Mouse (Mus musculus) MEL (cell line): ENCODE results near the gene Mrnip. TPM values are rescaled to one million over a fixed set of nuclear protein-coding genes. Genes with fewer than 3 reads are reported as not detected.

Experiments
- DNase-seq: peaks from one replicate; pipeline ENCODE4 v3.0.0; 2011; ENCODE audit warnings: low read depth, low spot score
- H3K27ac ChIP-seq: 2 replicates; pipeline ENCODE4 v1.5.1; 2012; ENCODE audit warnings: low read depth, mild to moderate bottlenecking, control low read depth, low read length, moderate library complexity; ENCODE audit not compliant: control insufficient read depth
- H3K27me3 ChIP-seq, 2 experiments: fragments of 150-350 bp in 1 of 2; sonication (generic) in 1 of 2; 2 replicates each; pipeline ENCODE4 v1.6.1; 2012; ENCODE audit warnings: low read length in 2 of 2, mild to moderate bottlenecking in 2 of 2, improper control_type of control experiment in 1 of 2, moderate library complexity in 1 of 2; ENCODE audit not compliant: insufficient read depth in 2 of 2, control insufficient read depth in 1 of 2
- H3K36me3 ChIP-seq, 2 experiments: 2 replicates each; pipeline ENCODE4 v1.6.1; 2012 to 2014; ENCODE audit warnings: low read length in 2 of 2, improper control_type of control experiment in 1 of 2, inconsistent platforms in 1 of 2, mild to moderate bottlenecking in 1 of 2; ENCODE audit not compliant: insufficient read depth in 2 of 2, control insufficient read depth in 1 of 2
- H3K4me1 ChIP-seq, 2 experiments: fragments of 150-350 bp in 1 of 2; sonication (generic) in 1 of 2; 2 replicates each; pipeline ENCODE4 v1.6.1; 2012; ENCODE audit warnings: low read length in 2 of 2, improper control_type of control experiment in 1 of 2, mild to moderate bottlenecking in 1 of 2; ENCODE audit not compliant: insufficient read depth in 2 of 2, control insufficient read depth in 1 of 2
- H3K4me3 ChIP-seq, 2 experiments: fragments of 150-350 bp in 1 of 2; sonication (generic) in 1 of 2; 2 replicates each; pipeline ENCODE4 v1.5.1; 2012; ENCODE audit warnings: low read depth in 2 of 2, low read length in 2 of 2, mild to moderate bottlenecking in 2 of 2, moderate library complexity in 2 of 2, control low read depth in 1 of 2, improper control_type of control experiment in 1 of 2; ENCODE audit not compliant: control insufficient read depth in 1 of 2, insufficient read depth in 1 of 2
- H3K79me2 ChIP-seq: 2 replicates; pipeline ENCODE4 v1.6.1; 2012; ENCODE audit warnings: mild to moderate bottlenecking, low read length, moderate library complexity; ENCODE audit not compliant: control insufficient read depth, poor library complexity, insufficient read depth
- H3K9ac ChIP-seq: 2 replicates; pipeline ENCODE4 v1.6.1; 2012; ENCODE audit warnings: low read depth, mild to moderate bottlenecking, control low read depth, low read length, moderate library complexity; ENCODE audit not compliant: control insufficient read depth, poor library complexity, severe bottlenecking
- H3K9me3 ChIP-seq: fragments of 150-350 bp; sonication (generic); replicated peaks from 2 replicates; pipeline ENCODE4 v1.6.1; 2012; ENCODE audit warnings: mild to moderate bottlenecking, low read length, improper control_type of control experiment, moderate library complexity; ENCODE audit not compliant: insufficient read depth
- CHD1 ChIP-seq: IDR thresholded peaks from 2 replicates; pipeline ENCODE4 v1.6.1; 2012; ENCODE audit warnings: low read depth, mild to moderate bottlenecking, inconsistent platforms, low read length, improper control_type of control experiment
- E2F4 ChIP-seq: IDR thresholded peaks from 2 replicates; pipeline ENCODE4 v1.6.1; 2011; ENCODE audit warnings: low read depth, low read length, improper control_type of control experiment, borderline replicate concordance
- ELF1 ChIP-seq: IDR thresholded peaks from 2 replicates; pipeline ENCODE4 v1.6.1; 2014; ENCODE audit warnings: low read depth, mild to moderate bottlenecking, inconsistent platforms, low read length, improper control_type of control experiment, moderate library complexity
- EP300 ChIP-seq, 2 experiments: IDR thresholded peaks; 2 replicates each; pipeline ENCODE4 v1.6.1; 2011; ENCODE audit warnings: improper control_type of control experiment in 2 of 2, low read length in 2 of 2, low read depth in 1 of 2, mild to moderate bottlenecking in 1 of 2
- ETS1 ChIP-seq: IDR thresholded peaks from 2 replicates; pipeline ENCODE4 v1.6.1; 2012; ENCODE audit warnings: low read depth, mild to moderate bottlenecking, inconsistent platforms, low read length, improper control_type of control experiment, moderate library complexity
- GABPA ChIP-seq: IDR thresholded peaks from 2 replicates; pipeline ENCODE4 v1.6.1; 2012; ENCODE audit warnings: low read depth, mild to moderate bottlenecking, inconsistent platforms, low read length, improper control_type of control experiment, moderate library complexity
- HCFC1 ChIP-seq: IDR thresholded peaks from 2 replicates; pipeline ENCODE4 v1.6.1; 2012; ENCODE audit warnings: low read depth, mild to moderate bottlenecking, inconsistent platforms, low read length, improper control_type of control experiment, moderate library complexity
- KAT2A ChIP-seq: conservative IDR thresholded peaks from 2 replicates; pipeline ENCODE4 v1.6.1; 2012; ENCODE audit warnings: low read depth, low read length, improper control_type of control experiment, inconsistent platforms
- MAFK ChIP-seq: IDR thresholded peaks from 2 replicates; pipeline ENCODE4 v1.6.1; 2011; ENCODE audit warnings: low read depth, mild to moderate bottlenecking, low read length, improper control_type of control experiment, borderline replicate concordance
- MAX ChIP-seq: IDR thresholded peaks from 2 replicates; pipeline ENCODE4 v1.6.1; 2011; ENCODE audit warnings: low read length, improper control_type of control experiment
- MEF2A ChIP-seq: IDR thresholded peaks from 2 replicates; pipeline ENCODE4 v1.6.1; 2014; ENCODE audit warnings: low read depth, mild to moderate bottlenecking, inconsistent platforms, low read length, improper control_type of control experiment; ENCODE audit not compliant: poor library complexity, insufficient replicate concordance, severe bottlenecking; ENCODE audit errors: extremely low read depth
- MYB ChIP-seq: IDR thresholded peaks from 2 replicates; pipeline ENCODE4 v1.6.1; 2011; ENCODE audit warnings: mild to moderate bottlenecking, low read depth, low read length, improper control_type of control experiment
- NELFE ChIP-seq: IDR thresholded peaks from 2 replicates; pipeline ENCODE4 v1.6.1; 2011; ENCODE audit warnings: low read depth, low read length, improper control_type of control experiment
- NRF1 ChIP-seq: IDR thresholded peaks from 2 replicates; pipeline ENCODE4 v1.6.1; 2014; ENCODE audit warnings: low read depth, mild to moderate bottlenecking, inconsistent platforms, low read length, improper control_type of control experiment, moderate library complexity; ENCODE audit not compliant: poor library complexity, insufficient read depth, severe bottlenecking
- POLR2A ChIP-seq, 2 experiments: IDR thresholded peaks; 2 replicates each; pipeline ENCODE4 v1.6.1; 2011 to 2012; ENCODE audit warnings: low read length in 2 of 2, mild to moderate bottlenecking in 2 of 2, control low read depth in 1 of 2, improper control_type of control experiment in 1 of 2, low read depth in 1 of 2, moderate library complexity in 1 of 2; ENCODE audit not compliant: control insufficient read depth in 1 of 2, insufficient read depth in 1 of 2, poor library complexity in 1 of 2
- POLR2AphosphoS2 ChIP-seq: IDR thresholded peaks from 2 replicates; pipeline ENCODE4 v1.6.1; 2011; ENCODE audit warnings: low read length, improper control_type of control experiment
- POLR2AphosphoS5 ChIP-seq: IDR thresholded peaks from 2 replicates; pipeline ENCODE4 v1.6.1; 2012; ENCODE audit warnings: low read depth, borderline replicate concordance, mild to moderate bottlenecking, inconsistent platforms, low read length, moderate library complexity, mixed read lengths
- RCOR1 ChIP-seq: IDR thresholded peaks from 2 replicates; pipeline ENCODE4 v1.6.1; 2012; ENCODE audit warnings: low read depth, mild to moderate bottlenecking, inconsistent platforms, low read length, improper control_type of control experiment
- SIN3A ChIP-seq: IDR thresholded peaks from 2 replicates; pipeline ENCODE4 v1.6.1; 2012; ENCODE audit warnings: low read length, improper control_type of control experiment, inconsistent platforms
- TBP ChIP-seq: IDR thresholded peaks from 2 replicates; pipeline ENCODE4 v1.8.0; 2011; ENCODE audit warnings: low read depth, low read length, improper control_type of control experiment
- TCF12 ChIP-seq: IDR thresholded peaks from 2 replicates; pipeline ENCODE4 v1.6.1; 2014; ENCODE audit warnings: low read depth, mild to moderate bottlenecking, inconsistent platforms, low read length, improper control_type of control experiment, moderate library complexity
- USF1 ChIP-seq: IDR thresholded peaks from 2 replicates; pipeline ENCODE4 v1.6.1; 2014; ENCODE audit warnings: low read depth, mild to moderate bottlenecking, inconsistent platforms, low read length, improper control_type of control experiment, moderate library complexity
- USF2 ChIP-seq, 2 experiments: IDR thresholded peaks; 2 replicates each; pipeline ENCODE4 v1.6.1; 2011 to 2012; ENCODE audit warnings: improper control_type of control experiment in 2 of 2, low read length in 2 of 2, borderline replicate concordance in 1 of 2, inconsistent platforms in 1 of 2, low read depth in 1 of 2, mild to moderate bottlenecking in 1 of 2; ENCODE audit not compliant: insufficient read depth in 1 of 2
- ZC3H11A ChIP-seq: IDR thresholded peaks from 2 replicates; pipeline ENCODE4 v1.6.1; 2012; ENCODE audit warnings: low read depth, mild to moderate bottlenecking, inconsistent platforms, low read length, improper control_type of control experiment
- polyA plus RNA-seq, 2 experiments: library from polyadenylated mRNA; stranded (reverse) in 1 of 2; unstranded in 1 of 2; fragments of >175 nt in 1 of 2; fragments of >200 nt in 1 of 2; gene quantifications; 2 replicates each; pipeline versions ENCODE4 v1.2.1 to v1.2.4; 2012; ENCODE audit warnings: low replicate concordance in 2 of 2, low read depth in 1 of 2; ENCODE audit not compliant: insufficient read length in 2 of 2, insufficient read depth in 1 of 2, missing spikeins in 1 of 2
- total RNA-seq: library from RNA; depleted of rRNA; stranded (reverse); fragments of 300-350 nt; gene quantifications from 2 replicates; pipeline ENCODE4 v1.2.3, GENCODE M21; 2012

The Mrnip gene
- total and polyA plus RNA-seq, 3 experiments, result 8.6 to 10.6 TPM; not detected in 1

- Histone ChIP-seq H3K27ac (no peak overlapping the region), H3K27me3 (no peaks in the 10 kb centered on the region), H3K4me1 (peaks cover 12 to 22% of the 10 kb centered on the region in 2 experiments), H3K4me3 (no peak overlapping the region)
- TF ChIP-seq ELF1, result no peak
- no peak for TF ChIP-seq POLR2AphosphoS2
- no peak for TF ChIP-seq USF2 (IDR thresholded peaks at IDR 0.05; ENCODE audit: borderline replicate concordance in 1 of 2, insufficient read depth in 1 of 2, low read depth in 1 of 2, low read length in 2 of 2)
- TF ChIP-seq POLR2A (IDR thresholded peaks at IDR 0.05; ENCODE audit: control insufficient read depth in 1 of 2, insufficient read depth in 1 of 2, low read depth in 1 of 2, low read length in 2 of 2, poor library complexity in 1 of 2), result no peak
- TF ChIP-seq NRF1, result no peak
- no peak for TF ChIP-seq HCFC1
- TF ChIP-seq GABPA, result no peak
- TF ChIP-seq TCF12, result no peak
- no peak for TF ChIP-seq MAX
- TF ChIP-seq MYB, result no peak
- no peak for TF ChIP-seq EP300 (IDR thresholded peaks at IDR 0.05; ENCODE audit: low read depth in 1 of 2, low read length in 2 of 2)
- no peak for TF ChIP-seq SIN3A
- TF ChIP-seq CHD1, result no peak
- TF ChIP-seq MAFK, result no peak
- TF ChIP-seq, all 39 proteins: peak for 0
- peaks cover 31% of the 10 kb centered on the region for H3K79me2 ChIP-seq
- H3K9me3 ChIP-seq, result no peaks in the 10 kb centered on the region
- H3K36me3 ChIP-seq, result peaks cover 21 to 26% of the 10 kb centered on the region in 2 experiments
- DNase-seq, result no peak
- H3K9ac ChIP-seq, result no peak overlapping the region
These were observed 33.1 kb downstream of the Mrnip start for GRCm38 (mm10) chr11:50207344-50207743.

DNA sequence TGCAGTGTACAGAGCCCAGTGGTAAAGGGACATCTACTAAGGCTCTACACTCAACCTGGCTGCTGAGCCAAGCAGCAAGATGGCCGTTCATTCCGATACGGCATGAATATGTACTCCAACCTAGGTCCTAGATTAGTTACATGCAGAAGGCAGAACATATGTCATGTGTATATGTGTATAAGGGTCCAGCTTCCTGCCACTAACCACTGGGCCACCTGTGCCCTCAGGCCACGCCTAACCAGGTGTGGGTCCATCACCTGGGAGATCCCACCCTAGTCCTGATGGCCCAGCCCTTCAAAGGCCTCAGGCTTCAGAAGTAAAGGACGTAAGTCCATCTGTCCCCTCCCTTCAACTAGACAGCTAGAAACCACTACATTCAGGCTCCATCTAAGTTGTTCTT lies 33.8 kb downstream of the Mrnip start:
- DNase-seq, result no peak
- H3K36me3 ChIP-seq, result peaks cover 24 to 25% of the 10 kb centered on the region in 2 experiments
- TF ChIP-seq ETS1 (no peak), ZC3H11A (no peak), NELFE (no peak), TBP (no peak), USF2 (IDR thresholded peaks at IDR 0.05; ENCODE audit: borderline replicate concordance in 1 of 2, insufficient read depth in 1 of 2, low read depth in 1 of 2, low read length in 2 of 2) (no peak), HCFC1 (no peak), RCOR1 (no peak), EP300 (IDR thresholded peaks at IDR 0.05; ENCODE audit: low read depth in 1 of 2, low read length in 2 of 2) (no peak), E2F4 (no peak), ELF1 (no peak), USF1 (no peak), MEF2A (no peak), CHD1 (no peak), POLR2AphosphoS5 (no peak), KAT2A (no peak)
- no peak overlapping the region for H3K27ac ChIP-seq
- no peak overlapping the region for H3K9ac ChIP-seq
- peaks cover 31% of the 10 kb centered on the region for H3K79me2 ChIP-seq
- no peaks in the 10 kb centered on the region for H3K27me3 ChIP-seq
- no peaks in the 10 kb centered on the region for H3K9me3 ChIP-seq
- H3K4me1 ChIP-seq, result peaks cover 12 to 29% of the 10 kb centered on the region in 2 experiments
- no peak overlapping the region for H3K4me3 ChIP-seq
